Mouse (Mus musculus) hindlimb bud, embryonic 11.5 days (tissue): ENCODE measurements around the gene Rhox4f.
"Not testable (repeated sequence)": the region's sequence is repeated elsewhere in the genome, so short reads cannot be mapped to it uniquely, and the experiment has no call there.

Source experiments
- DNase-seq: peaks from one replicate; pipeline ENCODE4 v3.0.0-alpha.2; 2012; ENCODE audit warnings: low read depth, low spot score; ENCODE audit errors: extremely low spot score

The Rhox4f gene

GRCm38 (mm10) chrX:37607604-37608003, at the start of gene Rhox4f:
Gene Rhox4f, minus strand, starts transcription at chrX:37607704.
- DNase-seq = not testable (repeated sequence)

GRCm38 (mm10) chrX:37651227-37651626, 43.7 kb upstream of the Rhox4f start, which contains the start of gene Rhox4g:
Gene Rhox4g, minus strand, starts transcription at chrX:37651327.
- not testable (repeated sequence) for DNase-seq

GRCm38 (mm10) chrX:37643370-37643769, 35.9 kb upstream of the Rhox4f start, which contains the start of gene Rhox2g:
Gene Rhox2g, minus strand, starts transcription at chrX:37643470.
- not testable (repeated sequence) for DNase-seq

- not testable (repeated sequence) for DNase-seq
These were observed 21.0 kb upstream of the Rhox4f start, which contains the start of gene Rhox3g for GRCm38 (mm10) chrX:37628512-37628911. Gene Rhox3g, minus strand, starts transcription at chrX:37628612.

- DNase-seq = not testable (repeated sequence)
These were observed 26.8 kb downstream of the Rhox4f start, which contains the start of gene Rhox3f for GRCm38 (mm10) chrX:37580692-37581091. Gene Rhox3f, plus strand, starts transcription at chrX:37580992.

GRCm38 (mm10) chrX:37572638-37573037, 34.9 kb downstream of the Rhox4f start:
- DNase-seq = not testable (repeated sequence)

GRCm38 (mm10) chrX:37571105-37571504, 36.4 kb downstream of the Rhox4f start, which contains the start of gene Rhox2f:
Gene Rhox2f, plus strand, starts transcription at chrX:37571405.
- DNase-seq = not testable (repeated sequence)

- DNase-seq = not testable (repeated sequence)
These were observed 50.4 kb downstream of the Rhox4f start, which contains the start of gene Rhox4e for GRCm38 (mm10) chrX:37557112-37557511. Gene Rhox4e, plus strand, starts transcription at chrX:37557412.
